In the genomic region with DNA sequence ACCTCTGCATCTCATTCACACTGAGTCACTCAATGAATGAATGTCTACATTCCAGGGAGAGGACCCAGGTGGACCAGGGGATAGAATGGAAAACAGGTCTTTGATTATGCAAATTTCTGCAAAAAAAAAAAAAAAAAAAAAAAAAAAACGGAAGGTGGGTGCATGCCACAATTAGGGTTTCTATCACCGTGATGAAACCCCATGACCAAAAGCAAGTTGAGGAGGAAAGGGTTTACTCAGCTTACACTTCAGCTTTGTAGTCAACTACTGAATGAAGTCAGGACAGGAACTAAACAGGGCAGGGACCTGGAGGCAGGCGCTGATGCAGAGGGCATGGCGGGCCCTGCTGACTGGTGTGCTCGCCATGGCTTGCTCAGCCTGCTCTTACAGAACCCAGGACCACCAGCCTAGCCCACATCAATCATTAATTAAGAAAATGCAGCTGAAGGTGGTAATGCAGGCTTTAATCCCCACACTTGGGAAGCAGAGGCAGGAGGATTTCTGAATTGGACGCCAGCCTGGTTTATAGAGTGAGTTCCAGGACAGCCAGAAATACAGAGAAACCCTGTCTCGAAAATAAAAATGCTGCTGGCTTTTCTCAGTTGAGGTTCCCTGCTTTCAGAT, we compare ENCODE assay signal across 12 mouse cellular contexts. TPM values are rescaled to one million over a fixed set of nuclear protein-coding genes. Genes with fewer than 3 reads are reported as not detected.
A peak's percentile ranks its signal among the peaks of the same experiment; 100 is the strongest.
DNase-seq lines count a peak whose midpoint lies in the region; ATAC-seq and TF ChIP-seq lines count a peak whose summit lies in the region.
"Had no signal": no experiment of that assay in that cellular context is flagged by ENCODE, and none has a peak within 500 bp of the region (broad histone marks: within the 10 kb centered on the region; RNA-seq: fewer than 3 reads in every experiment).

No protein-coding gene starts in this region.

- no peak for TF ChIP-seq CTCF in liver, postnatal 0 days (IDR thresholded peaks at IDR 0.05; ENCODE audit: low read depth)
- TF ChIP-seq CTCF in intestine, postnatal 0 days (IDR thresholded peaks at IDR 0.05; ENCODE audit: low read depth): no peak

- no peak overlapping the region for H3K4me3 ChIP-seq in heart, embryonic 16.5 days (ENCODE audit: low read length)
- no peak overlapping the region for H3K4me3 ChIP-seq in heart, embryonic 11.5 days (ENCODE audit: low read depth, low read length)
- H3K4me3 ChIP-seq in liver, postnatal 0 days (ENCODE audit: low read depth, low read length): no peak overlapping the region
- H3K4me3 ChIP-seq in liver, embryonic 11.5 days (ENCODE audit: low read depth, low read length): no peak overlapping the region
- H3K4me3 ChIP-seq in intestine, postnatal 0 days (ENCODE audit: low read depth, low read length): no peak overlapping the region
- H3K4me3 ChIP-seq: limb, embryonic 12.5 days; liver, embryonic 15.5 days had no signal

- ATAC-seq in heart, embryonic 16.5 days (replicated peaks; ENCODE audit: extremely low read depth, insufficient read depth, low FRiP score): no peak
- ATAC-seq in heart, embryonic 11.5 days (replicated peaks; ENCODE audit: insufficient number of reproducible peaks, low FRiP score, low TSS enrichment): no peak
- no peak for ATAC-seq in liver, postnatal 0 days
- ATAC-seq in liver, embryonic 11.5 days (replicated peaks; ENCODE audit: low FRiP score): no peak
- peak; percentile 33 for ATAC-seq in CD4-positive, CD25-positive, alpha-beta regulatory T cell, adult 4 months
- no peak for ATAC-seq in intestine, postnatal 0 days

- peaks cover 15% of the 10 kb centered on the region for H3K4me1 ChIP-seq in heart, embryonic 16.5 days (ENCODE audit: control insufficient read depth, insufficient read depth, low read length)
- peaks cover 6% of the 10 kb centered on the region; the same call in 1 of the 2 replicates for H3K4me1 ChIP-seq in heart, embryonic 11.5 days (ENCODE audit: control insufficient read depth, insufficient read depth, low read length)
- peaks cover 6% of the 10 kb centered on the region for H3K4me1 ChIP-seq in liver, postnatal 0 days (ENCODE audit: insufficient read depth)
- peaks cover 11% of the 10 kb centered on the region for H3K4me1 ChIP-seq in liver, embryonic 11.5 days (replicated peaks; ENCODE audit: control insufficient read depth, insufficient read depth, low read length)
- no peaks in the 10 kb centered on the region for H3K4me1 ChIP-seq in intestine, postnatal 0 days (replicated peaks; ENCODE audit: control insufficient read depth, insufficient read depth, low read length)
- H3K4me1 ChIP-seq: limb, embryonic 12.5 days had no signal

- peaks cover 8% of the 10 kb centered on the region; the same call in 1 of the 2 replicates for H3K36me3 ChIP-seq in heart, embryonic 16.5 days (ENCODE audit: control insufficient read depth, insufficient read depth)
- no peaks in the 10 kb centered on the region for H3K36me3 ChIP-seq in heart, embryonic 11.5 days (ENCODE audit: control insufficient read depth, insufficient read depth, low read length)
- H3K36me3 ChIP-seq in liver, postnatal 0 days (replicated peaks; ENCODE audit: insufficient read depth, low read length): peaks cover 5% of the 10 kb centered on the region; the same call in 1 of the 2 replicates
- peaks cover 11% of the 10 kb centered on the region; the same call in 1 of the 2 replicates for H3K36me3 ChIP-seq in liver, embryonic 11.5 days (ENCODE audit: control insufficient read depth, insufficient read depth, low read length)
- H3K36me3 ChIP-seq in intestine, postnatal 0 days (ENCODE audit: control insufficient read depth, insufficient read depth): peaks cover 21% of the 10 kb centered on the region; the same call in 1 of the 2 replicates

- H3K9ac ChIP-seq in heart, embryonic 16.5 days (ENCODE audit: low read length): no peak overlapping the region; the same call in 1 of the 2 replicates
- H3K9ac ChIP-seq in heart, embryonic 11.5 days (ENCODE audit: low read depth, low read length): no peak overlapping the region
- H3K9ac ChIP-seq in liver, postnatal 0 days (replicated peaks): no peak overlapping the region
- no peak overlapping the region for H3K9ac ChIP-seq in liver, embryonic 11.5 days (ENCODE audit: low read depth, low read length)
- no peak overlapping the region for H3K9ac ChIP-seq in intestine, postnatal 0 days (ENCODE audit: low read depth, low read length)
- H3K9ac ChIP-seq: limb, embryonic 12.5 days; liver, embryonic 15.5 days had no signal

- H3K27ac ChIP-seq in heart, embryonic 16.5 days (ENCODE audit: low read length): peak overlapping the region; percentile 61
- H3K27ac ChIP-seq in heart, embryonic 11.5 days (ENCODE audit: low read depth, low read length): no peak overlapping the region; the same call in 1 of the 2 replicates
- H3K27ac ChIP-seq in liver, postnatal 0 days (ENCODE audit: low read depth): no peak overlapping the region
- H3K27ac ChIP-seq in liver, embryonic 11.5 days (ENCODE audit: low read depth, low read length): no peak overlapping the region
- no peak overlapping the region for H3K27ac ChIP-seq in intestine, postnatal 0 days (ENCODE audit: low read depth, low read length)
- H3K27ac ChIP-seq: kidney, postnatal 0 days; limb, embryonic 12.5 days had no signal

- peak; percentile 16 for DNase-seq in cerebellum, adult 11-12 months
- no peak for DNase-seq in cerebellum, postnatal 36 days
- DNase-seq in liver, postnatal 0 days: peak; percentile 11
- DNase-seq in liver, embryonic 11.5 days (ENCODE audit: low spot score): no peak

- H3K4me2 ChIP-seq in heart, embryonic 16.5 days (ENCODE audit: low read depth, low read length): no peak overlapping the region
- no peak overlapping the region for H3K4me2 ChIP-seq in heart, embryonic 11.5 days
- no peak overlapping the region for H3K4me2 ChIP-seq in liver, postnatal 0 days (ENCODE audit: low read depth, low read length)
- no peak overlapping the region for H3K4me2 ChIP-seq in liver, embryonic 11.5 days
- H3K4me2 ChIP-seq in intestine, postnatal 0 days (replicated peaks; ENCODE audit: low read depth): no peak overlapping the region
- H3K4me2 ChIP-seq: limb, embryonic 12.5 days; liver, embryonic 15.5 days had no signal

- H3K27me3 ChIP-seq in heart, embryonic 16.5 days (ENCODE audit: control insufficient read depth, insufficient read depth, low read length): no peaks in the 10 kb centered on the region
- H3K27me3 ChIP-seq in heart, embryonic 11.5 days (ENCODE audit: control insufficient read depth, insufficient read depth, low read length): no peaks in the 10 kb centered on the region
- peaks cover 3% of the 10 kb centered on the region; the same call in 1 of the 2 replicates for H3K27me3 ChIP-seq in liver, postnatal 0 days (ENCODE audit: insufficient read depth, low read length)
- H3K27me3 ChIP-seq in liver, embryonic 11.5 days (replicated peaks; ENCODE audit: control insufficient read depth, insufficient read depth, low read length): peaks cover 11% of the 10 kb centered on the region
- 0 out of 2 replicates have a peak, but pooled peaks cover 5% of the 10 kb centered on the region for H3K27me3 ChIP-seq in intestine, postnatal 0 days (replicated peaks; ENCODE audit: control insufficient read depth, insufficient read depth, low read length)

- 59% methylated on average over 7 of the region's 7 CpGs for WGBS in heart, embryonic 16.5 days
- 69% methylated on average over 7 of the region's 7 CpGs for WGBS in heart, embryonic 11.5 days (ENCODE audit: insufficient replicate concordance)
- 71% methylated on average over 7 of the region's 7 CpGs for WGBS in liver, postnatal 0 days (ENCODE audit: insufficient replicate concordance)
- 69% methylated on average over 6 of the region's 7 CpGs for WGBS in liver, embryonic 11.5 days
- WGBS in intestine, postnatal 0 days: 72% methylated on average over 7 of the region's 7 CpGs

- no peaks in the 10 kb centered on the region for H3K9me3 ChIP-seq in heart, embryonic 16.5 days (replicated peaks; ENCODE audit: control insufficient read depth, low read length)
- no peaks in the 10 kb centered on the region for H3K9me3 ChIP-seq in heart, embryonic 11.5 days (replicated peaks; ENCODE audit: control insufficient read depth, low read length)
- H3K9me3 ChIP-seq in liver, postnatal 0 days (ENCODE audit: low read length): no peaks in the 10 kb centered on the region
- no peaks in the 10 kb centered on the region for H3K9me3 ChIP-seq in liver, embryonic 11.5 days (ENCODE audit: control insufficient read depth, low read length)
- H3K9me3 ChIP-seq in intestine, postnatal 0 days (ENCODE audit: control insufficient read depth): no peaks in the 10 kb centered on the region
- H3K9me3 ChIP-seq: limb, embryonic 12.5 days; liver, embryonic 15.5 days had no signal

- no peak for TF ChIP-seq EP300 in liver, postnatal 0 days (IDR thresholded peaks at IDR 0.05; ENCODE audit: low read depth)

RNA-seq across cellular contexts. Expression of gene Emc10, which starts 10.6 kb away (rescaled TPM):
- 87.9 and 88.7 TPM in 2 replicates for polyA plus RNA-seq in heart, embryonic 16.5 days (2015; fragmentation: Nextera tagmentation; extraction: Ambion mirVana)
- polyA plus RNA-seq in heart, embryonic 11.5 days (2014; fragmentation: Nextera tagmentation; extraction: Ambion mirVana): 75.1 and 87.1 TPM in 2 replicates
- 32.4 and 35.9 TPM in 2 replicates for polyA plus RNA-seq in liver, postnatal 0 days (2015; fragmentation: Nextera tagmentation; extraction: Ambion mirVana)
- 72.8 and 75.2 TPM in 2 replicates for polyA plus RNA-seq in liver, embryonic 11.5 days (2014; fragmentation: Nextera tagmentation; extraction: Ambion mirVana)
- polyA plus RNA-seq in CD4-positive, CD25-positive, alpha-beta regulatory T cell, adult 4 months (2017; shearing (Covaris generic)): 10 to 100 TPM; 15.2 to 16.1 TPM
- polyA plus RNA-seq in intestine, postnatal 0 days (2015; fragmentation: Nextera tagmentation; extraction: Ambion mirVana): 68.6 and 74.8 TPM in 2 replicates

RNA-seq across cellular contexts. Expression of gene Fam71e1, which starts 10.7 kb away (rescaled TPM):
- 6.8 and 7.6 TPM in 2 replicates for polyA plus RNA-seq in heart, embryonic 16.5 days (2015; fragmentation: Nextera tagmentation; extraction: Ambion mirVana)
- 8.9 and 10.6 TPM in 2 replicates for polyA plus RNA-seq in heart, embryonic 11.5 days (2014; fragmentation: Nextera tagmentation; extraction: Ambion mirVana)
- polyA plus RNA-seq in liver, postnatal 0 days (2015; fragmentation: Nextera tagmentation; extraction: Ambion mirVana): 3.3 and 4.1 TPM in 2 replicates
- polyA plus RNA-seq in liver, embryonic 11.5 days (2014; fragmentation: Nextera tagmentation; extraction: Ambion mirVana): 4.7 and 5.9 TPM in 2 replicates
- polyA plus RNA-seq in CD4-positive, CD25-positive, alpha-beta regulatory T cell, adult 4 months (2017; shearing (Covaris generic)): 1 to 10 TPM; 3.9 to 5.4 TPM
- polyA plus RNA-seq in intestine, postnatal 0 days (2015; fragmentation: Nextera tagmentation; extraction: Ambion mirVana): 4.4 and 5.2 TPM in 2 replicates

RNA-seq across cellular contexts. Expression of gene Josd2, which starts 17.9 kb away (rescaled TPM):
- polyA plus RNA-seq in heart, embryonic 16.5 days (2015; fragmentation: Nextera tagmentation; extraction: Ambion mirVana): 157 and 169 TPM in 2 replicates
- 169 and 181 TPM in 2 replicates for polyA plus RNA-seq in heart, embryonic 11.5 days (2014; fragmentation: Nextera tagmentation; extraction: Ambion mirVana)
- 59.7 and 63.1 TPM in 2 replicates for polyA plus RNA-seq in liver, postnatal 0 days (2015; fragmentation: Nextera tagmentation; extraction: Ambion mirVana)
- 145 and 146 TPM in 2 replicates for polyA plus RNA-seq in liver, embryonic 11.5 days (2014; fragmentation: Nextera tagmentation; extraction: Ambion mirVana)
- polyA plus RNA-seq in CD4-positive, CD25-positive, alpha-beta regulatory T cell, adult 4 months (2017; shearing (Covaris generic)): 10 to 100 TPM; 54.9 to 76.4 TPM
- 28.6 and 30.3 TPM in 2 replicates for polyA plus RNA-seq in intestine, postnatal 0 days (2015; fragmentation: Nextera tagmentation; extraction: Ambion mirVana)

RNA-seq across cellular contexts. Expression of gene Aspdh, which starts 20.5 kb away (rescaled TPM):
- 0.62 and 1.2 TPM in 2 replicates for polyA plus RNA-seq in heart, embryonic 16.5 days (2015; fragmentation: Nextera tagmentation; extraction: Ambion mirVana)
- 1.3 and 1.5 TPM in 2 replicates for polyA plus RNA-seq in heart, embryonic 11.5 days (2014; fragmentation: Nextera tagmentation; extraction: Ambion mirVana)
- 38.9 and 44.3 TPM in 2 replicates for polyA plus RNA-seq in liver, postnatal 0 days (2015; fragmentation: Nextera tagmentation; extraction: Ambion mirVana)
- 5.6 and 6.4 TPM in 2 replicates for polyA plus RNA-seq in liver, embryonic 11.5 days (2014; fragmentation: Nextera tagmentation; extraction: Ambion mirVana)
- polyA plus RNA-seq in CD4-positive, CD25-positive, alpha-beta regulatory T cell, adult 4 months (2017; shearing (Covaris generic)): under 1 TPM in 1 of 2 experiments, not detected in 1; 0.73 TPM
- 1.5 and 1.7 TPM in 2 replicates for polyA plus RNA-seq in intestine, postnatal 0 days (2015; fragmentation: Nextera tagmentation; extraction: Ambion mirVana)
- polyA plus RNA-seq: activated CD4-positive, CD25-positive, alpha-beta regulatory T cell, adult 4 months had no signal

RNA-seq across cellular contexts. Expression of gene Mybpc2, which starts 38.8 kb away (rescaled TPM):
- polyA plus RNA-seq in heart, embryonic 16.5 days (2015; fragmentation: Nextera tagmentation; extraction: Ambion mirVana): 4.5 and 4.6 TPM in 2 replicates
- 0.37 and 0.47 TPM in 2 replicates for polyA plus RNA-seq in heart, embryonic 11.5 days (2014; fragmentation: Nextera tagmentation; extraction: Ambion mirVana)
- 0.35 and 2.7 TPM in 2 replicates for polyA plus RNA-seq in liver, postnatal 0 days (2015; fragmentation: Nextera tagmentation; extraction: Ambion mirVana)
- not detected in 2 replicates for polyA plus RNA-seq in liver, embryonic 11.5 days (2014; fragmentation: Nextera tagmentation; extraction: Ambion mirVana)
- polyA plus RNA-seq in CD4-positive, CD25-positive, alpha-beta regulatory T cell, adult 4 months (2017; shearing (Covaris generic)): not detected
- 0.13 and 0.18 TPM in 2 replicates for polyA plus RNA-seq in intestine, postnatal 0 days (2015; fragmentation: Nextera tagmentation; extraction: Ambion mirVana)
- polyA plus RNA-seq: activated CD4-positive, CD25-positive, alpha-beta regulatory T cell, adult 4 months had no signal

Comparison
In these comparisons a context has a peak if more than half of its experiments do, and no peak if none do; other contexts are left out.
1. DNase-seq: peak in cerebellum, adult 11-12 months (single experiment) and liver, postnatal 0 days (single experiment); none in cerebellum, postnatal 36 days (0 of 2) and liver, embryonic 11.5 days (single experiment).